Mouse (Mus musculus) forebrain, postnatal 0 days (tissue): ENCODE measurements around the gene Pnpla8. TPM values are rescaled to one million over a fixed set of nuclear protein-coding genes. Genes with fewer than 3 reads are reported as not detected.
A peak's percentile ranks its signal among the peaks of the same experiment; 100 is the strongest.
"Not testable (repeated sequence)": the region's sequence is repeated elsewhere in the genome, so short reads cannot be mapped to it uniquely, and the experiment has no call there.

Experiments used
- ATAC-seq: fragments of 200-750 bp; cut with Nextera tagmentation; 2 replicates; pipeline ENCODE4 v1.8.0; 2017; ENCODE audit warnings: mild to moderate bottlenecking, moderate library complexity
- DNase-seq: peaks from one replicate; pipeline ENCODE4 v3.0.0-alpha.2; 2015
- H3K27ac ChIP-seq: fragments of 300-500 bp; sonication (generic); 2 replicates; pipeline ENCODE4 v1.5.1; 2014; ENCODE audit warnings: low read depth, mild to moderate bottlenecking, antibody characterized with exemption, low read length, moderate library complexity, mixed read lengths
- H3K27me3 ChIP-seq: fragments of 300-500 bp; sonication (generic); 2 replicates; pipeline ENCODE4 v1.6.1; 2014; ENCODE audit warnings: mild to moderate bottlenecking, low read length, mixed read lengths; ENCODE audit not compliant: insufficient read depth
- H3K36me3 ChIP-seq: fragments of 300-500 bp; sonication (generic); 2 replicates; pipeline ENCODE4 v1.6.1; 2014; ENCODE audit warnings: mild to moderate bottlenecking, moderate library complexity; ENCODE audit not compliant: insufficient read depth
- H3K4me1 ChIP-seq: fragments of 300-500 bp; sonication (generic); 2 replicates; pipeline ENCODE4 v1.6.1; 2014; ENCODE audit warnings: antibody characterized with exemption; ENCODE audit not compliant: insufficient read depth
- H3K4me2 ChIP-seq: fragments of 300-500 bp; sonication (generic); 2 replicates; pipeline ENCODE4 v1.6.1; 2014; ENCODE audit warnings: low read depth, mild to moderate bottlenecking, moderate library complexity
- H3K4me3 ChIP-seq: fragments of 300-500 bp; sonication (generic); 2 replicates; pipeline ENCODE4 v1.5.1; 2014; ENCODE audit warnings: low read depth, low read length, mixed read lengths
- H3K9ac ChIP-seq: fragments of 300-500 bp; sonication (generic); 2 replicates; pipeline ENCODE4 v1.6.1; 2014; ENCODE audit warnings: mild to moderate bottlenecking
- H3K9me3 ChIP-seq: fragments of 300-500 bp; sonication (generic); 2 replicates; pipeline ENCODE4 v1.6.1; 2016; ENCODE audit warnings: low read length
- CTCF ChIP-seq: sonication (generic); IDR thresholded peaks from 2 replicates; pipeline ENCODE4 v1.5.1; 2016; ENCODE audit warnings: antibody characterized with exemption, control low read depth, low read depth
- WGBS: fragments of 180-500 bp; shearing (Covaris S2); extraction: QIAGEN DNeasy Blood & Tissue Kit; methylation state at CpG from one replicate; pipeline ENCODE4 v1.1.7; 2014; 5-methylcytosine and 5-hydroxymethylcytosine counted together
- polyA plus RNA-seq: library from polyadenylated mRNA; unstranded; fragments of >200 nt; fragmentation: Nextera tagmentation; extraction: Ambion mirVana; gene quantifications from 2 replicates; pipeline ENCODE4 v1.2.1, GENCODE M21; 2015
- total RNA-seq: library from RNA; depleted of rRNA; stranded (reverse); fragments of >200 nt; gene quantifications from 2 replicates; pipeline ENCODE4 v1.2.3, GENCODE M21; 2014; rRNA removed

Pnpla8 gene
- total RNA-seq (119 and 122 TPM in 2 replicates), polyA plus RNA-seq (102 and 123 TPM in 2 replicates)

GRCm38 (mm10) chr12:44221070-44221469, at the start of gene Pnpla8:
Pnpla8 (plus strand) TSS chr12:44221370.
- not testable (repeated sequence) for H3K36me3 ChIP-seq, H3K9me3 ChIP-seq, H3K27ac ChIP-seq, H3K4me1 ChIP-seq, H3K27me3 ChIP-seq, DNase-seq, ATAC-seq
- Histone ChIP-seq H3K4me3 (peak within 1 kb of the TSS; percentile 58), H3K4me2 (peak within 1 kb of the TSS; percentile 77), H3K9ac (peak within 1 kb of the TSS; percentile 64)
- WGBS, result 93% methylated on average over 2 of the region's 2 CpGs

DNA sequence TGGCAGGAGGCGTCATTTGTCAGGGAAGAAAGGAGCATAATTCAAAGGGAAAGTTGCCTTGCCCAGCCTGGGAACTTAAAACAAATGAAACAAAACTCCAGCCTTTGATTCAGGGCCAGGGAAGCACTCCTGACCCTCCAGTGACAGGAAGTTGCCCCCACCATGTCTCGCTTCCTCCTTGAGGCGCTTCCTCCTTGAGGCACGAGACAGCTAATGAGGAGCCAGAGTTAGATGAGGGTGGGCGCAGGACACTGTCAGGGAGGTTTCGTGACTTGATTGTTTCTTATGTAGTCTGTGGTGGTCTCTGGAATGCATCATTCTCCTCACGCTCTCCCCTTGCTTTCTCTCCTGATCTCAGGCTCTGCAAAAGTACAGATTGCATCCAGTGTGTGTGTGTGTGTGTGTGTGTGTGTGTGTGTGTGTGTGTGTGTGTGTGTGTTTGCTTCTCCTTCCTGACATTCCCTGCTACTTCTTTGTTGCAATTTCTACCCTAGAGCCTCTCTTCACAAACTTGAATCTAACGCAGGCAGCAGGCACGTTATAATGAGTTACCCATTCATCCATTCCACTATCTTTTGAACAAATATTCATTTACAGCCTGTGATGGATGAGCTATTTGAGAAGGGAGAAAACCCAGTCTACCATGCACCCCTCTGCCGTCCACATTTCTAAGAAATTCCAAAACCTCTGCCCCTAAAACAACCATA, 44.7 kb upstream of the Pnpla8 start:
- no peaks in the 10 kb centered on the region for H3K9me3 ChIP-seq
- peaks cover 14% of the 10 kb centered on the region; the same call in 1 of the 2 replicates for H3K4me1 ChIP-seq
- no peaks in the 10 kb centered on the region for H3K27me3 ChIP-seq
- no peak for TF ChIP-seq CTCF
- H3K36me3 ChIP-seq, result no peaks in the 10 kb centered on the region
- 29% methylated on average over 10 of the region's 10 CpGs for WGBS
- H3K4me2 ChIP-seq, result peak overlapping the region; percentile 36; the same call in 1 of the 2 replicates
- peak overlapping the region; percentile 72 for H3K27ac ChIP-seq
- peak; percentile 50 for ATAC-seq
- peak; percentile 19 for DNase-seq
- no peak overlapping the region for H3K4me3 ChIP-seq
- 0 out of 2 replicates have a peak overlapping the region, but pooled peaks have one; percentile 3 for H3K9ac ChIP-seq

DNA sequence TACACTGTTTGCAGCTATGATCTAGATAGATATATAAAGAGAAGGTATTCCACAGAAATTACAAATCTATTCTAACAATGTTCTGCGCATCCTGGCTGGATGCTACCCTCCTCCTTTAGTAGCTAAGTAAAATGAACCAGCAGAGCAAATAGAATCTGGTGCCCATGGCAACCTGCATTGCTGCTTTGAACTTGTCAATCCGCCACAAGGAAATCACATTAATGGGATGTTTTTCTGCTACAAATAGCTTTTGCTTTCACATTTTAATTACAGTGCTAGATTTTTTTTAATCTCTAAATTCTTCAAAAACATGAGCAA, 44.2 kb upstream of the Pnpla8 start:
- H3K9me3 ChIP-seq, result no peaks in the 10 kb centered on the region
- WGBS, result 14% methylated on average over 2 of the region's 2 CpGs
- ATAC-seq, result peak; percentile 83
- no peak overlapping the region for H3K4me3 ChIP-seq
- peak; percentile 64 for DNase-seq
- TF ChIP-seq CTCF, result no peak
- H3K9ac ChIP-seq, result 0 out of 2 replicates have a peak overlapping the region, but pooled peaks have one; percentile 3
- no peaks in the 10 kb centered on the region for H3K36me3 ChIP-seq
- peaks cover 14% of the 10 kb centered on the region; the same call in 1 of the 2 replicates for H3K4me1 ChIP-seq
- H3K4me2 ChIP-seq, result no peak overlapping the region
- H3K27me3 ChIP-seq, result no peaks in the 10 kb centered on the region
- H3K27ac ChIP-seq, result peak overlapping the region; percentile 72

DNA sequence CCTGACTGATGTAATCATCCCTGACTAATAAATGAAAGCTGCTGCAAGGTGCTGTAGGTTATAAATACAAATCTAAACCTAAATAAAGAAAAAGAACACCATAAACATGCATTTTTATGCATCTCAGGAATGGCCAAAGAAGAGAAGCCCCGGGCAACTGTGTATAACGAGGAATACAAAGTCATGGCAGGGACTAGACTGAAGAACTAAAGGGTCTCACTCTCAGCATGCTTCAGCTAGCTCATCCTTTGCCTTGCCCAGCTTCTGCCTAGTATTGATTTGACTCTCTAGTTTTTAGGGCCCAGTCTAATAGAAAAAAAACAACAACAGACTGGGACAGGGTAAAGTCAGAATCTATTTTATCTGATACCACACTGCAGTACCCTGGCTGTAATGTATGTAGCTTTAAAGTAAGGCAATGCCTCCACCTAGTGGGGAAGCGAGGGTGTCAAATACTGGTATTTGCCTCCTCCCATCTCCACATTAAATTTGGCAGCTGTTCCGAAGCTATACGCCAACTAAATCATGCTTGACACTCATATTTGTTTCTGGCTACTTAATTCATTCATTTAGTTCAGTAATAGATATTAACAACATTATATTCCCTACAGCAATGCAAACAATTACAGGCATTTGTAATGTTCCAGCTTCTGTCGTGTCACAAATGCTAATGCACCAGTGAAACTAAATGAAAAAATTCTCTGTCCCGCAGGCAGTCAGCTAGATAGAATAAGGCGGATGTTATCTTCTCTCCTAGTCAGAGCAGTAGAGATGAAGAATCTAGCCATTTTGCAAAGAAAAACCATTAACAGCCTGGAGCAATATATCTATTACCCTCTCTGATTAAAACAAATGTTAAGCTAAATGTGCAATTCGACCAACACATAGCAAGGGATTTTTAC, 39.8 kb upstream of the Pnpla8 start:
- no peaks in the 10 kb centered on the region for H3K36me3 ChIP-seq

DNA sequence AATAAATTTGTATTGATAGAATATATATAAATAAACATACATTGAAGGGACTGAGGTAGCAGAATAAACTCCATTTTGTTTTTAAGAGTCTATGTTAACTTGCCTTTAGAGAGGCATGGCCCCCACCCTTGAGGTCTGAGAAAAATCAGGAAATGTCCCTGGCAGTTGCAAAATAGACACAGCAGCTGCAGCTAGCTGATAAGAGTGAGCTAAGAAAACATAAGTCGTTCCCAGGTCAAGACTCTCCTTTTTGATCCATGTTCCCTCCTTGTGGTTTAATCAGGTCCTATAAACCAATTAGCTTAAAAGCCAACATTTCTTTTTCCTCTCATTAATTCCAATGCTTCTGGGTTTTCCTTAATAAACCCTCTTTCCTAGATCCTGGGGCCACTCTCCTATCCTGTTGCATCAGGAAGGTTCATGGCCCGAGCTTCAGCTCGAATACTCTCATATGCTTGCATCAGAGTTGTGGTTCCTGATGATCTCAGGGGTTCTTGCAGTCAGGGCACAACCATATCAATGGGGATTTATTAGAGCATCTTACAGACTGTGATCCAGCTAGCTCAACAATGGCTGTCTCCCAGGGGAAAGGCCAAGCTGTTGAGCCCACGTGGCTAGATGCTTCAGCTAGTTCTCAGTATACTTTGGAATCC, 23.2 kb upstream of the Pnpla8 start:
- TF ChIP-seq CTCF, result no peak
- Histone ChIP-seq H3K4me3 (no peak overlapping the region), H3K9ac (no peak overlapping the region), H3K9me3 (no peaks in the 10 kb centered on the region), H3K36me3 (no peaks in the 10 kb centered on the region), H3K4me1 (no peaks in the 10 kb centered on the region), H3K27me3 (no peaks in the 10 kb centered on the region), H3K4me2 (no peak overlapping the region), H3K27ac (no peak overlapping the region)
- no peak for ATAC-seq
- 74% methylated on average over 4 of the region's 4 CpGs for WGBS
- DNase-seq, result no peak

More for the DNA sequence above, 39.8 kb upstream of the Pnpla8 start:
- Histone ChIP-seq H3K27me3 (no peaks in the 10 kb centered on the region), H3K9me3 (no peaks in the 10 kb centered on the region), H3K4me2 (peak overlapping the region; percentile 39), H3K4me3 (0 out of 2 replicates have a peak overlapping the region, but pooled peaks have one; percentile 4), H3K9ac (0 out of 2 replicates have a peak overlapping the region, but pooled peaks have one; percentile 4), H3K27ac (no peak overlapping the region), H3K4me1 (peaks cover 7% of the 10 kb centered on the region; the same call in 1 of the 2 replicates)
- peak; percentile 87 for DNase-seq
- WGBS, result 35% methylated on average over 9 of the region's 9 CpGs
- peak; percentile 85 for TF ChIP-seq CTCF
- peak; percentile 92 for ATAC-seq

- DNase-seq, result no peak
- Histone ChIP-seq H3K36me3 (peaks cover 4% of the 10 kb centered on the region), H3K4me1 (0 out of 2 replicates have a peak, but pooled peaks cover 12% of the 10 kb centered on the region), H3K27ac (peak overlapping the region; percentile 90), H3K9me3 (no peaks in the 10 kb centered on the region), H3K27me3 (no peaks in the 10 kb centered on the region), H3K9ac (peak overlapping the region; percentile 89), H3K4me3 (peak overlapping the region; percentile 99), H3K4me2 (peak overlapping the region; percentile 85)
- no peak for ATAC-seq
- WGBS, result 2% methylated on average over 37 of the region's 37 CpGs
- 0 out of 2 replicates have a peak, but pooled peaks have one; percentile 27 for TF ChIP-seq CTCF
Measured at GRCm38 (mm10) chr12:44209141-44209823, 11.9 kb upstream of the Pnpla8 start.
